Mouse (Mus musculus): ENCODE results near the gene Aak1. TPM values are rescaled to one million over a fixed set of nuclear protein-coding genes. Genes with fewer than 3 reads are reported as not detected.

The Aak1 gene
- polyA plus RNA-seq, 1 experiment from 2014 or later, result 21.8 TPM

DNA sequence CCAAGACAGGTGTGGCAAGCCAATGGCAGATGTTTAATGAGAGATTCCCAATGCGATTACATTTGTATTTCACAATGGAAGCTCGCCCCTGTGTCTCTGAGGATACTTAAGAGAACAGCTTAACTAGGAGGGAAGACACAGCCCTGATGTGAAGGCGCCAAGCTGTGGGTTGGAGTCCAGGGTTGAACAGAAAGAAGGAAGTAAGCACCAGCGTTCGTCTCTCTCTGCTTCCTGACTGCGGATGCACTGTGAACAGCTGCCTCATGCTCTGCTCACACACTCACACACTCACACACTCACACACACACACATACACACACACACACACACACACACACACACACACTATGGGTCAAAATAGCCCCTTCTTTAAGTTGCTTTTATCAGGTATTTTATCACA lies 19.5 kb upstream of the Aak1 start:
- H3K9ac ChIP-seq (ENCODE audit: low read length), result no peak overlapping the region

DNA sequence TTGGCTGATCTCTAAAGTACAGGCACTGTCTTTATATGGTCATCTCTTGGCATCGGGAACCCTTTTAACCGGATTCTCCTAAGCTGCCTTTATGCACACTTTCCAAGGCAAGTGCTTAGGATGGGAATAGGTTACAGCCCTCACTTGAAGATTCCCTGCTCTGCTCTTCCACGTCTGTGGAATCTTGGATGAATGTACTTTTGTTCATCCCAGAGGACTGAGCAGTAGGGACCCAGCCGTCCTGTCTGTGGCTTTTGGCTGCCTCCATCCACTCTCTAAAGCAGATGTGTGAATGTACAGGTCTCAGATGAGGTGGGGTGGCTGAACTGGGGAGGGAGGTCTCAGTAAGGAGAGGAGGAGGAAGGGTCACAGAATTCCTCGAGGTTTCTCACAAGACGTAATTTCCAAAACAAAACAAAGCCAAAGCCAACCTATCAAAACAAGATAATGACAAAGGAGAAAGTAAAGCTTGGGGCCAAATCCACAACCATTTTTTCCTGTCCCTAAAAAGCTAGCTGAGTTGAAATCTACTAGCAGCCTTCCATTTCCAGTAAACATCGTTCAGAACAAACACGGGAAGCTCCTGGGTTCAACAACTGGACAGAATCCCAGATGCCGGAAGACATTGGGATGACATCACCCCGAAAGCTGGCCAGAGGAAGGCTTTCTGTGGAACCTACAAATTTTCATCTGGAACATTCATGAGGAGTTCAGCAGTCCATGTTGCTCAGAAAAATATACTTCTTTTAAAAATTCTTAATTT lies 18.4 kb upstream of the Aak1 start:
- Histone ChIP-seq H3K36me3 (ENCODE audit: control insufficient read depth, insufficient read depth) (no peaks in the 10 kb centered on the region), H3K4me1 (ENCODE audit: control insufficient read depth, insufficient read depth, low read length) (peaks cover 24% of the 10 kb centered on the region), H3K9ac (ENCODE audit: low read length) (no peak overlapping the region), H3K9me3 (replicated peaks; ENCODE audit: control insufficient read depth, low read length) (no peaks in the 10 kb centered on the region), H3K4me2 (ENCODE audit: low read depth, low read length) (peak overlapping the region; percentile 15; the same call in 1 of the 2 replicates), H3K27me3 (ENCODE audit: control insufficient read depth, insufficient read depth, low read length) (no peaks in the 10 kb centered on the region), H3K27ac (ENCODE audit: low read length) (peak overlapping the region; percentile 85), H3K4me3 (ENCODE audit: low read length) (no peak overlapping the region)
- ATAC-seq (replicated peaks; ENCODE audit: extremely low read depth, insufficient read depth, low FRiP score), result peak; percentile 53
- 34% methylated on average over 10 of the region's 10 CpGs for WGBS

More for the DNA sequence above, 19.5 kb upstream of the Aak1 start:
- H3K27me3 ChIP-seq (ENCODE audit: control insufficient read depth, insufficient read depth, low read length), result no peaks in the 10 kb centered on the region
- no peak overlapping the region for H3K4me3 ChIP-seq (ENCODE audit: low read length)
- WGBS, result 77% methylated on average over 6 of the region's 6 CpGs
- peaks cover 24% of the 10 kb centered on the region for H3K4me1 ChIP-seq (ENCODE audit: control insufficient read depth, insufficient read depth, low read length)
- no peak overlapping the region for H3K27ac ChIP-seq (ENCODE audit: low read length)
- no peaks in the 10 kb centered on the region for H3K9me3 ChIP-seq (replicated peaks; ENCODE audit: control insufficient read depth, low read length)
- no peaks in the 10 kb centered on the region for H3K36me3 ChIP-seq (ENCODE audit: control insufficient read depth, insufficient read depth)
- no peak overlapping the region for H3K4me2 ChIP-seq (ENCODE audit: low read depth, low read length)
- no peak for ATAC-seq (replicated peaks; ENCODE audit: extremely low read depth, insufficient read depth, low FRiP score)

DNA sequence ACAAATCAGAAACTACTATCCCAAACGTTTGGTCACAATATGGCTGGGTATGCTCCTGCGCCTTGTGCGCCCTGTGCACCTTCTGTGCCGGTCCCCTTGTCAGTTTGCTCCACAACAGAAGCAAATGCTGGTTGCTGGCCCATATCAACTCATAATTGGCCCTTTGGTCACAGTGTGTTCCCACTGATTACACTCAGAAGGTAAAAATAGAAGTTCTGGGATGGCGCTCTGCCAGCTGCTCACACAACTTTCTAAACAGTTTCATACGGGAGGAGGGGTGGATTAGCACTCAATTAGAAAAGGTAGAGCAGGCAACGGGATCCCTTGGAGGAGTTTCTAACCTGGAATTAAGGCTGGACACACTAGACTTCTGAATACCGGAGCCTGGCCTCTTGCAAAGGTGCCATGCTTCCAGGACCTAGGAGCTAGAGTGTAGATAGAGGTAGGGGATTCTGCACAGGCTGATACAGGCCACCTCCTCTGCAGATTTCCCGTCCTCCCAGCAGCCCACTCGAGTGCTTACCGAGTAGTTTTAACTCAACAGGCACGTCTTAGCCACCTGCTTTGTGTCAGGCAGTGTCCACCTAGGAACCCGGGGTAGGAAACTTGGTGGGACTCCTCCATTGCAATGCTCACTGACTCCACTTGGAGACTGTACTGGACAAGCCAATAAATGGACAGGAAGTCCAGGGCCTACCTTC lies 16.4 kb upstream of the Aak1 start:
- Histone ChIP-seq H3K27me3 (ENCODE audit: control insufficient read depth, insufficient read depth, low read length) (no peaks in the 10 kb centered on the region), H3K36me3 (ENCODE audit: control insufficient read depth, insufficient read depth) (no peaks in the 10 kb centered on the region), H3K4me1 (ENCODE audit: control insufficient read depth, insufficient read depth, low read length) (peaks cover 24% of the 10 kb centered on the region), H3K9me3 (replicated peaks; ENCODE audit: control insufficient read depth, low read length) (no peaks in the 10 kb centered on the region), H3K27ac (ENCODE audit: low read length) (peak overlapping the region; percentile 97), H3K4me3 (ENCODE audit: low read length) (no peak overlapping the region), H3K9ac (ENCODE audit: low read length) (peak overlapping the region; percentile 50), H3K4me2 (ENCODE audit: low read depth, low read length) (peak overlapping the region; percentile 49)
- WGBS, result 30% methylated on average over 13 of the region's 13 CpGs
- peak; percentile 87 for ATAC-seq (replicated peaks; ENCODE audit: extremely low read depth, insufficient read depth, low FRiP score)

DNA sequence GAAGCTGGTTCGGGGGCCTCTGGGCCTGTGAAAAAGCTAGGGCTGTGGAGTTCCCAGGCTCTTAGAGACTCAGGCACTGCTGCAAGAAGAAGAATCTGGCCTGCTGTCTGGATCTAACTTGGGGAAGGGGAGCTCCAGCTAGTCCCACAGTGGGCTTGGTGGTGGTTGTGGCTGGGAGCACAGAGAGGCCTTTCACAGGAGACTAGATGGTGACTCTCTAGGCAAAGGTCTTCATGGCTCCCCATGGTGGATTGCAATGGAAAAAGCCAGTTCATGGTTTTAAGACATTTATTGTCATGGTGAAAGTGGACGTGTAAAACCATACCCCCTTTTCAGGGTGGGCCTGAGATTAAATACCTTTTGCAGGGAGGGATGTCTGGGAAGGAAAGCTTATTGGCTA lies 10.2 kb upstream of the Aak1 start:
- no peaks in the 10 kb centered on the region for H3K4me1 ChIP-seq (ENCODE audit: control insufficient read depth, insufficient read depth, low read length)
- no peaks in the 10 kb centered on the region for H3K36me3 ChIP-seq (ENCODE audit: control insufficient read depth, insufficient read depth)
- 67% methylated on average over 2 of the region's 2 CpGs for WGBS
- no peak overlapping the region for H3K27ac ChIP-seq (ENCODE audit: low read length)
- no peak overlapping the region for H3K4me2 ChIP-seq (ENCODE audit: low read depth, low read length)
- H3K9ac ChIP-seq (ENCODE audit: low read length), result no peak overlapping the region
- no peaks in the 10 kb centered on the region for H3K9me3 ChIP-seq (replicated peaks; ENCODE audit: control insufficient read depth, low read length)
- ATAC-seq (replicated peaks; ENCODE audit: extremely low read depth, insufficient read depth, low FRiP score), result no peak
- no peak overlapping the region for H3K4me3 ChIP-seq (ENCODE audit: low read length)
- H3K27me3 ChIP-seq (ENCODE audit: control insufficient read depth, insufficient read depth, low read length), result no peaks in the 10 kb centered on the region

DNA sequence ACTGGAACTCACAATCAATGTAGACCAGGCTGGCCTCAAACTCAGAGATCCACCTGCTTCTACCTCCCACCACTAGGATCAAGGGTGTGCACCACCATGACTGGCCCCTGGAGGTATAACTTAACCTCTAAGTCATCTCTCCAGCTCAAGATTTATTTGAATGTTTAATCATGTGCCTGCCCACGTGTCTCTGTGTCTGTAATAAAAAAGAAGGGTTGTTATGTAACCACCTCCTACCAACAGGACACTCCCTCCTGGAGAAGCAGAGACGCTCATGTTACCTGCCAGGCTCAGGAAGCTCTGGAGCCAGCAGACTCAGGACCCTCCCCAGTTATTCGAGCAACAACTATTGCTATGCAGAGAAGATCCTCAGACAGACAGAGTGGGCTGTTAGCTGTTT lies 7.4 kb upstream of the Aak1 start:
- H3K4me2 ChIP-seq (ENCODE audit: low read depth, low read length), result no peak overlapping the region
- no peak overlapping the region for H3K4me3 ChIP-seq (ENCODE audit: low read length)
- no peak overlapping the region for H3K9ac ChIP-seq (ENCODE audit: low read length)
- no peaks in the 10 kb centered on the region for H3K4me1 ChIP-seq (ENCODE audit: control insufficient read depth, insufficient read depth, low read length)
- ATAC-seq (replicated peaks; ENCODE audit: extremely low read depth, insufficient read depth, low FRiP score), result no peak
- 63% methylated on average over 3 of the region's 3 CpGs for WGBS
- H3K27me3 ChIP-seq (ENCODE audit: control insufficient read depth, insufficient read depth, low read length), result no peaks in the 10 kb centered on the region
- no peak overlapping the region for H3K27ac ChIP-seq (ENCODE audit: low read length)
- no peaks in the 10 kb centered on the region for H3K9me3 ChIP-seq (replicated peaks; ENCODE audit: control insufficient read depth, low read length)
- no peaks in the 10 kb centered on the region for H3K36me3 ChIP-seq (ENCODE audit: control insufficient read depth, insufficient read depth)

DNA sequence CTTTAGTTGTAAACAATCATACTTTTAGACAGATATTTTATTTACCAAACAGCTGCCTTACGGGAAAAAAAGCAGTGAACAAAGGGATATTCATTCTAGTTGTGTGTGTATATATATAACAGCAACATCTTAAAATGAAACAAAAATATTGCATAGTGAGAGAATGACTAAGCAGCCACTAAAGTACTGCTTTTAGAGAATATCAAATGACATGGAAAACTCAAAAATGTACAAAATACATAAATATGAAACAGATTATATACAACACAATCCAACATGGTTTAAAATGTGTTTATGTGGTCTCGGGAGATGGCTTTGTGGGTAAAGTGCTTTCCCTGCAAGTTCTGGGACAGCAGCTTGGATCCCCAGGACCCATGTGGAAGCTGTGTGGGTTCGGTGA lies 5.7 kb upstream of the Aak1 start:
- no peaks in the 10 kb centered on the region for H3K36me3 ChIP-seq (ENCODE audit: control insufficient read depth, insufficient read depth)
- no peaks in the 10 kb centered on the region for H3K27me3 ChIP-seq (ENCODE audit: control insufficient read depth, insufficient read depth, low read length)
- WGBS, result 69% methylated on average over 3 of the region's 3 CpGs
- H3K9me3 ChIP-seq (replicated peaks; ENCODE audit: control insufficient read depth, low read length), result no peaks in the 10 kb centered on the region
- no peak for ATAC-seq (replicated peaks; ENCODE audit: extremely low read depth, insufficient read depth, low FRiP score)
- H3K27ac ChIP-seq (ENCODE audit: low read length), result no peak overlapping the region
- no peak overlapping the region for H3K9ac ChIP-seq (ENCODE audit: low read length)
- H3K4me2 ChIP-seq (ENCODE audit: low read depth, low read length), result no peak overlapping the region
- H3K4me1 ChIP-seq (ENCODE audit: control insufficient read depth, insufficient read depth, low read length), result peaks cover 5% of the 10 kb centered on the region
- H3K4me3 ChIP-seq (ENCODE audit: low read length), result no peak overlapping the region

DNA sequence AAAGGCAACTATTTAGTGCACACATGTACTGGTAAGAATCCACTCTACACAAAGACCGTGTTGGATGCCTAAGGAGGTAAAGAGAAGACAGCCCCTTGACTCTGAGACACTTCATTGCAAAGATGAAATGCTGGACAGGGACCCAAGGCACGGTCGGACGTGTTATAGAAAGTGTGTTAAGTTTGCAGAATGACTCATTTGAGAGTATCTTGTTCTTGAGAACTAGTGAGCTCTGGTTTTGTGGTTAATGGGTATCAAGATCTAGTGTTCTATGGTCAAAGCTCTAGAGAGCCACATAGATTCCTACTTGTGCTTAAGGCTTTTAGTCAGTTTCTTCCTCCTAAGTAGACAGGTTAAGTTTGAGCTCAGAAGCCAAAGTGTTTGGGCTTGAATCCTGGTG lies 2.9 kb upstream of the Aak1 start:
- H3K9ac ChIP-seq (ENCODE audit: low read length), result no peak overlapping the region
- H3K27me3 ChIP-seq (ENCODE audit: control insufficient read depth, insufficient read depth, low read length), result no peaks in the 10 kb centered on the region
- H3K4me2 ChIP-seq (ENCODE audit: low read depth, low read length), result no peak overlapping the region
- 80% methylated on average over 4 of the region's 4 CpGs for WGBS
- no peak for ATAC-seq (replicated peaks; ENCODE audit: extremely low read depth, insufficient read depth, low FRiP score)
- no peak overlapping the region for H3K4me3 ChIP-seq (ENCODE audit: low read length)
- H3K9me3 ChIP-seq (replicated peaks; ENCODE audit: control insufficient read depth, low read length), result no peaks in the 10 kb centered on the region
- H3K4me1 ChIP-seq (ENCODE audit: control insufficient read depth, insufficient read depth, low read length), result peaks cover 12% of the 10 kb centered on the region
- no peak overlapping the region for H3K27ac ChIP-seq (ENCODE audit: low read length)
- no peaks in the 10 kb centered on the region for H3K36me3 ChIP-seq (ENCODE audit: control insufficient read depth, insufficient read depth)

DNA sequence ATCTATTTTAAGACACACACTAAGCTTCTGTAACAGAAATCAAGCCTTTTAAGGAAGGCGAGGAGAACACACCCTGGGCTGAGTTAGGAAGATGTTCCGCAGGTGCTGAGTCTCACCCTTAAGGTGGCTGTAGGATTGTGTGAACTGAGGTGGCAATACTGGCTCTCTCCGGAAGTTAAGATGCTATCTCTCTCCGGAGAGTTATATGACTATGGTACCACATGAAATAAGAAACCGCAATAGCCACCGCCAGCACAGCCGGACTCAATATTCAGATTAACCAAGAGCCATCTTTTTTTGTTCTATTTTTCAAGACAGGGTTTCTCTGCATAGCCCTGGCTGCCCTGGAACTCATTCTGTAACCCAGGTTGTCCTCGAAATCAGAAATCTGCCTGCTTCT lies 1.5 kb upstream of the Aak1 start:
- H3K36me3 ChIP-seq (ENCODE audit: control insufficient read depth, insufficient read depth), result no peaks in the 10 kb centered on the region
- peak overlapping the region; percentile 86 for H3K4me2 ChIP-seq (ENCODE audit: low read depth, low read length)
- H3K9me3 ChIP-seq (replicated peaks; ENCODE audit: control insufficient read depth, low read length), result no peaks in the 10 kb centered on the region
- no peaks in the 10 kb centered on the region for H3K27me3 ChIP-seq (ENCODE audit: control insufficient read depth, insufficient read depth, low read length)
- H3K27ac ChIP-seq (ENCODE audit: low read length), result no peak overlapping the region
- ATAC-seq (replicated peaks; ENCODE audit: extremely low read depth, insufficient read depth, low FRiP score), result no peak
- no peak overlapping the region for H3K4me3 ChIP-seq (ENCODE audit: low read length)
- H3K9ac ChIP-seq (ENCODE audit: low read length), result no peak overlapping the region; the same call in 1 of the 2 replicates
- 86% methylated on average over 8 of the region's 8 CpGs for WGBS
- peaks cover 24% of the 10 kb centered on the region for H3K4me1 ChIP-seq (ENCODE audit: control insufficient read depth, insufficient read depth, low read length)

DNA sequence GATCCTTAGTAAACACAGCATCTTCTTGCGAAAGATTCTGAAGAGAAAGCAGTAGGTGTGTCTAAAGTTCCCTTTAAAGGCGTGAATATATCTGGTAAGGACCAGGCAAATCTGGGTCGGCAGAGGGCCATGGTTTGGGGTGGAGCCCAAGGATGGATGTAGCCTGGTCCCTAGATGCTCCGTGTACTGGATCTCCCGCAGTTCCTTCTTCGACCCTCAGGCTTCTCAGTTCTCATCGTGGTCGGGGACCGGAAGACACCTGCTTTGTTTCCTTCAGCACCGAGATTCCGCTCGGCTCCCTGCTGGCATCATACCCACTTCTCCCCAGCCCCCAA lies 770 bp upstream of the Aak1 start:
- H3K27me3 ChIP-seq (ENCODE audit: control insufficient read depth, insufficient read depth, low read length), result no peaks in the 10 kb centered on the region
- H3K4me3 ChIP-seq (ENCODE audit: low read length), result peak overlapping the region; percentile 90
- peak; percentile 3; the same call in 1 of the 2 replicates for ATAC-seq (replicated peaks; ENCODE audit: extremely low read depth, insufficient read depth, low FRiP score)
- H3K27ac ChIP-seq (ENCODE audit: low read length), result peak overlapping the region; percentile 95
- peak overlapping the region; percentile 86 for H3K4me2 ChIP-seq (ENCODE audit: low read depth, low read length)
- 0% methylated on average over 12 of the region's 12 CpGs for WGBS
- no peaks in the 10 kb centered on the region for H3K9me3 ChIP-seq (replicated peaks; ENCODE audit: control insufficient read depth, low read length)
- H3K9ac ChIP-seq (ENCODE audit: low read length), result peak overlapping the region; percentile 93
- H3K36me3 ChIP-seq (ENCODE audit: control insufficient read depth, insufficient read depth), result no peaks in the 10 kb centered on the region
- H3K4me1 ChIP-seq (ENCODE audit: control insufficient read depth, insufficient read depth, low read length), result peaks cover 29% of the 10 kb centered on the region
